Mouse (Mus musculus): ENCODE measurements around the gene Rbfox2. TPM values are rescaled to one million over a fixed set of nuclear protein-coding genes. Genes with fewer than 3 reads are reported as not detected.

Rbfox2 gene
- polyA plus RNA-seq, 2 experiments, result 94.7 to 189 TPM

- Histone ChIP-seq H3K4me2 (replicated peaks; ENCODE audit: low read depth, low read length, severe bottlenecking) (0 out of 2 replicates have a peak overlapping the region, but pooled peaks have one; percentile 3), H3K9me3 (ENCODE audit: control insufficient read depth, low read length) (no peaks in the 10 kb centered on the region), H3K4me1 (ENCODE audit: control insufficient read depth, insufficient read depth, low read length) (peaks cover 16% of the 10 kb centered on the region), H3K27me3 (ENCODE audit: control insufficient read depth, insufficient read depth, low read length) (no peaks in the 10 kb centered on the region), H3K36me3 (ENCODE audit: control insufficient read depth, insufficient read depth, low read length) (peaks cover 16% of the 10 kb centered on the region), H3K4me3 (replicated peaks; ENCODE audit: low read length) (no peak overlapping the region), H3K27ac (replicated peaks; ENCODE audit: low read depth, low read length) (no peak overlapping the region), H3K9ac (ENCODE audit: low read depth, low read length, severe bottlenecking) (no peak overlapping the region)
- TF ChIP-seq POLR2A (IDR thresholded peaks at IDR 0.05; ENCODE audit: borderline replicate concordance, extremely low read depth, insufficient read depth, insufficient read length), result no peak
- WGBS, result 16% methylated on average over 10 of the region's 10 CpGs
- ATAC-seq (ENCODE audit: low FRiP score, low read depth) (0 out of 2 replicates have a peak, but pooled peaks have one; percentile 48), DNase-seq (ENCODE audit: low spot score) (peak; percentile 13)
Observed at GRCm38 (mm10) chr15:77071501-77071900, 235.3 kb downstream of the Rbfox2 start.

GRCm38 (mm10) chr15:77070745-77071268, 236.0 kb downstream of the Rbfox2 start:
- DNase-seq (ENCODE audit: low spot score) (no peak), ATAC-seq (ENCODE audit: low FRiP score, low read depth) (no peak)
- H3K9me3 ChIP-seq (ENCODE audit: control insufficient read depth, low read length), result no peaks in the 10 kb centered on the region
- H3K27ac ChIP-seq (replicated peaks; ENCODE audit: low read depth, low read length), result no peak overlapping the region
- 86% methylated on average over 11 of the region's 11 CpGs for WGBS
- no peak overlapping the region for H3K9ac ChIP-seq (ENCODE audit: low read depth, low read length, severe bottlenecking)
- H3K36me3 ChIP-seq (ENCODE audit: control insufficient read depth, insufficient read depth, low read length), result peaks cover 11% of the 10 kb centered on the region
- no peak overlapping the region for H3K4me3 ChIP-seq (replicated peaks; ENCODE audit: low read length)
- peaks cover 16% of the 10 kb centered on the region for H3K4me1 ChIP-seq (ENCODE audit: control insufficient read depth, insufficient read depth, low read length)
- H3K27me3 ChIP-seq (ENCODE audit: control insufficient read depth, insufficient read depth, low read length), result no peaks in the 10 kb centered on the region
- H3K4me2 ChIP-seq (replicated peaks; ENCODE audit: low read depth, low read length, severe bottlenecking), result no peak overlapping the region
- no peak for TF ChIP-seq POLR2A (IDR thresholded peaks at IDR 0.05; ENCODE audit: borderline replicate concordance, extremely low read depth, insufficient read depth, insufficient read length)

DNA sequence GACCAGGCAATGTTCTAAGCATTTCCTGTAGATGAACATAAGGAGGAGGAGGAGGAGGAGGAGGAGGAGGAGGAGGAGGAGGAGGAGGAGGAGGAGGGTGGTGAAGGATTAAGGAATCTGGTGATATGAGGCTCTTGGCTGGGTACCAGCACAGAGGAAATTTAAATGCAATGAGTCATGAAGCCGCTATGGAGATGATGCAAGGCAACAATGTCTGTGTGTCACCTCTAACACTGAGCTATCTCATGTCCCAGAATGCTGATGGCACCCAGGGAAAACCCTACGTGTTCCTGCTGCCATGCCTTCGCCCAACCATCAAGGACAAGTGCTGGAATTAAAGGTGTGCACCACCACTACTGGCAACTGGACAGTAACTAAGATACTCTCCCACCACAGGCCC, 237.8 kb downstream of the Rbfox2 start:
- H3K27me3 ChIP-seq (ENCODE audit: control insufficient read depth, insufficient read depth, low read length), result no peaks in the 10 kb centered on the region
- TF ChIP-seq POLR2A (IDR thresholded peaks at IDR 0.05; ENCODE audit: borderline replicate concordance, extremely low read depth, insufficient read depth, insufficient read length), result no peak
- no peak overlapping the region for H3K27ac ChIP-seq (replicated peaks; ENCODE audit: low read depth, low read length)
- ATAC-seq (ENCODE audit: low FRiP score, low read depth) (no peak), DNase-seq (ENCODE audit: low spot score) (no peak)
- H3K4me3 ChIP-seq (replicated peaks; ENCODE audit: low read length), result no peak overlapping the region
- no peak overlapping the region for H3K9ac ChIP-seq (ENCODE audit: low read depth, low read length, severe bottlenecking)
- 87% methylated on average over 3 of the region's 3 CpGs for whole genome bisulfite sequencing
- no peaks in the 10 kb centered on the region for H3K9me3 ChIP-seq (ENCODE audit: control insufficient read depth, low read length)
- H3K36me3 ChIP-seq (ENCODE audit: control insufficient read depth, insufficient read depth, low read length), result peaks cover 2% of the 10 kb centered on the region; the same call in 1 of the 2 replicates
- no peak overlapping the region for H3K4me2 ChIP-seq (replicated peaks; ENCODE audit: low read depth, low read length, severe bottlenecking)
- peaks cover 16% of the 10 kb centered on the region for H3K4me1 ChIP-seq (ENCODE audit: control insufficient read depth, insufficient read depth, low read length)

DNA sequence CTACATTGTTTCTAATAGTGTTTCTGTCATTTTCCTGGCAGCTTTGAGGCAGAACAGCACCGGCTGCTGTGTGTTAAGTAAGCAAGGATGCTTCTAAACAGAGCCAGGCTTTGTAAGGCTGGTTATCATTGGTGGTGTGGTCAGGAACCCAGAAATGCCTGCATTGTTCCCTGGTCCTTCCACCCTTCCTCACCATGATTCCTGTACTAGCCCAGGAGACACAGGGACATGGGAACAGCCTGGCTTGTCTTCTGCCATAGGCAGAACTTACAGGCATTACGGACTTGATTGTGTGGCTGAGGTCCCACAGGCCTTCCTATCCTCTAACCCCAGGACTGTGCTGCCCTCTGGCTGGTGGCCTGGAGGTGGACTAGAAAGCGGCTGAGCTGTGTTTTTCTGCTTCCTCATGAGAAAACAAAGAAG, 238.4 kb downstream of the Rbfox2 start:
- H3K27me3 ChIP-seq (ENCODE audit: control insufficient read depth, insufficient read depth, low read length), result no peaks in the 10 kb centered on the region
- no peak overlapping the region for H3K4me3 ChIP-seq (replicated peaks; ENCODE audit: low read length)
- 69% methylated on average over 3 of the region's 3 CpGs for WGBS
- no peak overlapping the region for H3K27ac ChIP-seq (replicated peaks; ENCODE audit: low read depth, low read length)
- H3K9me3 ChIP-seq (ENCODE audit: control insufficient read depth, low read length), result no peaks in the 10 kb centered on the region
- TF ChIP-seq POLR2A (IDR thresholded peaks at IDR 0.05; ENCODE audit: borderline replicate concordance, extremely low read depth, insufficient read depth, insufficient read length), result no peak
- DNase-seq (ENCODE audit: low spot score) (no peak), ATAC-seq (ENCODE audit: low FRiP score, low read depth) (no peak)
- peaks cover 2% of the 10 kb centered on the region; the same call in 1 of the 2 replicates for H3K36me3 ChIP-seq (ENCODE audit: control insufficient read depth, insufficient read depth, low read length)
- H3K4me1 ChIP-seq (ENCODE audit: control insufficient read depth, insufficient read depth, low read length), result peaks cover 16% of the 10 kb centered on the region
- H3K9ac ChIP-seq (ENCODE audit: low read depth, low read length, severe bottlenecking), result no peak overlapping the region
- H3K4me2 ChIP-seq (replicated peaks; ENCODE audit: low read depth, low read length, severe bottlenecking), result no peak overlapping the region

GRCm38 (mm10) chr15:77066233-77066632, 240.6 kb downstream of the Rbfox2 start:
- 86% methylated on average over 6 of the region's 6 CpGs for WGBS
- no peaks in the 10 kb centered on the region for H3K9me3 ChIP-seq (ENCODE audit: control insufficient read depth, low read length)
- H3K4me2 ChIP-seq (replicated peaks; ENCODE audit: low read depth, low read length, severe bottlenecking), result no peak overlapping the region
- H3K27ac ChIP-seq (replicated peaks; ENCODE audit: low read depth, low read length), result no peak overlapping the region
- no peak for ATAC-seq (ENCODE audit: low FRiP score, low read depth)
- H3K4me1 ChIP-seq (ENCODE audit: control insufficient read depth, insufficient read depth, low read length), result 0 out of 2 replicates have a peak, but pooled peaks cover 3% of the 10 kb centered on the region
- no peak for DNase-seq (ENCODE audit: low spot score)
- no peak overlapping the region for H3K9ac ChIP-seq (ENCODE audit: low read depth, low read length, severe bottlenecking)
- H3K27me3 ChIP-seq (ENCODE audit: control insufficient read depth, insufficient read depth, low read length), result no peaks in the 10 kb centered on the region
- no peak overlapping the region for H3K4me3 ChIP-seq (replicated peaks; ENCODE audit: low read length)
- TF ChIP-seq POLR2A (IDR thresholded peaks at IDR 0.05; ENCODE audit: borderline replicate concordance, extremely low read depth, insufficient read depth, insufficient read length), result no peak
- H3K36me3 ChIP-seq (ENCODE audit: control insufficient read depth, insufficient read depth, low read length), result no peaks in the 10 kb centered on the region
